In genomic region chr4:45158608-45159007, GRCm38 (mm10) we compare ENCODE assay signal across 16 mouse cellular contexts. TPM values are rescaled to one million over a fixed set of nuclear protein-coding genes. Genes with fewer than 3 reads are reported as not detected.
"Had no signal": no experiment of that assay in that cellular context is flagged by ENCODE, and none has a peak within 500 bp of the region (broad histone marks: within the 10 kb centered on the region; RNA-seq: fewer than 3 reads in every experiment).

No protein-coding gene starts in this region.

- H3K36me3 ChIP-seq: midbrain, embryonic 13.5 days; midbrain, embryonic 15.5 days; neural tube, embryonic 12.5 days; stomach, embryonic 15.5 days had no signal

- H3K9me3 ChIP-seq: midbrain, embryonic 13.5 days; midbrain, embryonic 15.5 days; neural tube, embryonic 12.5 days; stomach, embryonic 15.5 days had no signal

- ATAC-seq: midbrain, embryonic 13.5 days; midbrain, embryonic 15.5 days had no signal

- H3K27ac ChIP-seq: macrophage; midbrain, embryonic 13.5 days; midbrain, embryonic 15.5 days; neural tube, embryonic 12.5 days; stomach, embryonic 15.5 days; stomach, postnatal 0 days had no signal

- H3K27me3 ChIP-seq: midbrain, embryonic 13.5 days; midbrain, embryonic 15.5 days; neural tube, embryonic 12.5 days; stomach, embryonic 15.5 days had no signal

- H3K4me3 ChIP-seq: midbrain, embryonic 13.5 days; midbrain, embryonic 15.5 days; neural tube, embryonic 12.5 days; stomach, embryonic 15.5 days had no signal

- H3K4me1 ChIP-seq: midbrain, embryonic 13.5 days; midbrain, embryonic 15.5 days; neural tube, embryonic 12.5 days; stomach, embryonic 15.5 days had no signal

- H3K9ac ChIP-seq: lung, embryonic 14.5 days; midbrain, embryonic 13.5 days; midbrain, embryonic 15.5 days; neural tube, embryonic 12.5 days; stomach, embryonic 15.5 days had no signal

- DNase-seq: lung, adult 18-20 months; lung, embryonic 14.5 days; lung, postnatal 10 days; right cerebral cortex, postnatal 14 days; thymus, adult 2 months; thymus, postnatal 25 days; thymus, postnatal 4 days had no signal

RNA-seq across cellular contexts. Expression of gene Frmpd1, which starts 26.1 kb away (rescaled TPM):
- total RNA-seq: megakaryocyte, adult 5-6 weeks; monocyte, adult 5-6 weeks; neutrophil, adult 5-6 weeks had no signal
- polyA plus RNA-seq: macrophage had no signal
